Mouse (Mus musculus): ENCODE measurements around the gene Mesp2. TPM values are rescaled to one million over a fixed set of nuclear protein-coding genes. Genes with fewer than 3 reads are reported as not detected.

The Mesp2 gene
- polyA plus RNA-seq, 1 experiment from 2014 or later: 0.11 TPM

GRCm38 (mm10) chr7:79844090-79844802, 33.7 kb downstream of the Mesp2 start:
- DNase-seq (ENCODE audit: low spot score) (no peak), ATAC-seq (replicated peaks; ENCODE audit: low FRiP score) (no peak)
- Histone ChIP-seq H3K27ac (ENCODE audit: low read depth, low read length) (no peak overlapping the region), H3K9ac (ENCODE audit: low read depth, low read length) (no peak overlapping the region), H3K4me3 (ENCODE audit: low read depth, low read length) (no peak overlapping the region), H3K36me3 (ENCODE audit: control insufficient read depth, insufficient read depth, low read length) (no peaks in the 10 kb centered on the region), H3K4me2 (no peak overlapping the region), H3K27me3 (replicated peaks; ENCODE audit: control insufficient read depth, insufficient read depth, low read length) (peaks cover 21% of the 10 kb centered on the region), H3K9me3 (ENCODE audit: control insufficient read depth, low read length) (no peaks in the 10 kb centered on the region), H3K4me1 (replicated peaks; ENCODE audit: control insufficient read depth, insufficient read depth, low read length) (peaks cover 4% of the 10 kb centered on the region)
- WGBS: 72% methylated on average over 8 of the region's 8 CpGs

- no peak for ATAC-seq (replicated peaks; ENCODE audit: low FRiP score)
- no peak for DNase-seq (ENCODE audit: low spot score)
- H3K4me3 ChIP-seq (ENCODE audit: low read depth, low read length): no peak overlapping the region
- H3K9me3 ChIP-seq (ENCODE audit: control insufficient read depth, low read length): no peaks in the 10 kb centered on the region
- H3K27ac ChIP-seq (ENCODE audit: low read depth, low read length): no peak overlapping the region
- 84% methylated on average over 2 of the region's 2 CpGs for WGBS
- H3K4me2 ChIP-seq: no peak overlapping the region
- H3K36me3 ChIP-seq (ENCODE audit: control insufficient read depth, insufficient read depth, low read length): no peaks in the 10 kb centered on the region
- H3K27me3 ChIP-seq (replicated peaks; ENCODE audit: control insufficient read depth, insufficient read depth, low read length): peaks cover 24% of the 10 kb centered on the region
- H3K9ac ChIP-seq (ENCODE audit: low read depth, low read length): no peak overlapping the region
- peaks cover 4% of the 10 kb centered on the region for H3K4me1 ChIP-seq (replicated peaks; ENCODE audit: control insufficient read depth, insufficient read depth, low read length)
These were observed 35.8 kb downstream of the Mesp2 start for GRCm38 (mm10) chr7:79846342-79846741.

- Histone ChIP-seq H3K27me3 (replicated peaks; ENCODE audit: control insufficient read depth, insufficient read depth, low read length) (peaks cover 24% of the 10 kb centered on the region), H3K36me3 (ENCODE audit: control insufficient read depth, insufficient read depth, low read length) (no peaks in the 10 kb centered on the region), H3K27ac (ENCODE audit: low read depth, low read length) (no peak overlapping the region), H3K9ac (ENCODE audit: low read depth, low read length) (peak overlapping the region; percentile 58), H3K4me1 (replicated peaks; ENCODE audit: control insufficient read depth, insufficient read depth, low read length) (peaks cover 4% of the 10 kb centered on the region), H3K4me3 (ENCODE audit: low read depth, low read length) (peak overlapping the region; percentile 50), H3K9me3 (ENCODE audit: control insufficient read depth, low read length) (no peaks in the 10 kb centered on the region), H3K4me2 (peak overlapping the region; percentile 71)
- peak; percentile 68 for DNase-seq (ENCODE audit: low spot score)
- WGBS: 7% methylated on average over 51 of the region's 53 CpGs
- ATAC-seq (replicated peaks; ENCODE audit: low FRiP score): peak; percentile 43; the same call in 1 of the 2 replicates
These were observed 37.2 kb downstream of the Mesp2 start for GRCm38 (mm10) chr7:79847456-79848451.

GRCm38 (mm10) chr7:79856305-79856704, 45.8 kb downstream of the Mesp2 start:
- no peak for DNase-seq (ENCODE audit: low spot score)
- H3K9me3 ChIP-seq (ENCODE audit: control insufficient read depth, low read length): no peaks in the 10 kb centered on the region
- no peaks in the 10 kb centered on the region for H3K4me1 ChIP-seq (replicated peaks; ENCODE audit: control insufficient read depth, insufficient read depth, low read length)
- 78% methylated on average over 4 of the region's 4 CpGs for WGBS
- no peak overlapping the region for H3K9ac ChIP-seq (ENCODE audit: low read depth, low read length)
- H3K4me2 ChIP-seq: no peak overlapping the region
- no peak overlapping the region for H3K27ac ChIP-seq (ENCODE audit: low read depth, low read length)
- no peaks in the 10 kb centered on the region for H3K27me3 ChIP-seq (replicated peaks; ENCODE audit: control insufficient read depth, insufficient read depth, low read length)
- no peak overlapping the region for H3K4me3 ChIP-seq (ENCODE audit: low read depth, low read length)
- H3K36me3 ChIP-seq (ENCODE audit: control insufficient read depth, insufficient read depth, low read length): no peaks in the 10 kb centered on the region
- ATAC-seq (replicated peaks; ENCODE audit: low FRiP score): no peak

GRCm38 (mm10) chr7:79858202-79858934, 47.8 kb downstream of the Mesp2 start:
- WGBS: 40% methylated on average over 11 of the region's 11 CpGs
- no peaks in the 10 kb centered on the region; the same call in 1 of the 2 replicates for H3K27me3 ChIP-seq (replicated peaks; ENCODE audit: control insufficient read depth, insufficient read depth, low read length)
- no peak overlapping the region for H3K27ac ChIP-seq (ENCODE audit: low read depth, low read length)
- no peak overlapping the region for H3K4me3 ChIP-seq (ENCODE audit: low read depth, low read length)
- H3K9ac ChIP-seq (ENCODE audit: low read depth, low read length): no peak overlapping the region
- ATAC-seq (replicated peaks; ENCODE audit: low FRiP score) (no peak), DNase-seq (ENCODE audit: low spot score) (no peak)
- H3K4me1 ChIP-seq (replicated peaks; ENCODE audit: control insufficient read depth, insufficient read depth, low read length): no peaks in the 10 kb centered on the region
- no peaks in the 10 kb centered on the region for H3K9me3 ChIP-seq (ENCODE audit: control insufficient read depth, low read length)
- H3K36me3 ChIP-seq (ENCODE audit: control insufficient read depth, insufficient read depth, low read length): no peaks in the 10 kb centered on the region
- no peak overlapping the region for H3K4me2 ChIP-seq

- DNase-seq (ENCODE audit: low spot score) (no peak), ATAC-seq (replicated peaks; ENCODE audit: low FRiP score) (no peak)
- H3K27ac ChIP-seq (ENCODE audit: low read depth, low read length): no peak overlapping the region
- no peaks in the 10 kb centered on the region for H3K4me1 ChIP-seq (replicated peaks; ENCODE audit: control insufficient read depth, insufficient read depth, low read length)
- no peak overlapping the region for H3K9ac ChIP-seq (ENCODE audit: low read depth, low read length)
- no peaks in the 10 kb centered on the region for H3K9me3 ChIP-seq (ENCODE audit: control insufficient read depth, low read length)
- 48% methylated on average over 9 of the region's 9 CpGs for WGBS
- H3K4me2 ChIP-seq: no peak overlapping the region
- no peaks in the 10 kb centered on the region for H3K36me3 ChIP-seq (ENCODE audit: control insufficient read depth, insufficient read depth, low read length)
- no peak overlapping the region for H3K4me3 ChIP-seq (ENCODE audit: low read depth, low read length)
- no peaks in the 10 kb centered on the region; the same call in 1 of the 2 replicates for H3K27me3 ChIP-seq (replicated peaks; ENCODE audit: control insufficient read depth, insufficient read depth, low read length)
These were observed 48.6 kb downstream of the Mesp2 start for GRCm38 (mm10) chr7:79858956-79859630.

- no peak within 1 kb of the TSS for H3K4me3 ChIP-seq (ENCODE audit: low read depth, low read length)
- H3K9me3 ChIP-seq (ENCODE audit: control insufficient read depth, low read length): no peaks in the 10 kb centered on the region
- no peaks in the 10 kb centered on the region for H3K4me1 ChIP-seq (replicated peaks; ENCODE audit: control insufficient read depth, insufficient read depth, low read length)
- ATAC-seq (replicated peaks; ENCODE audit: low FRiP score) (no peak), DNase-seq (ENCODE audit: low spot score) (no peak)
- H3K4me2 ChIP-seq: no peak within 1 kb of the TSS
- H3K27ac ChIP-seq (ENCODE audit: low read depth, low read length): no peak within 1 kb of the TSS
- 69% methylated on average over 9 of the region's 9 CpGs for WGBS
- no peak within 1 kb of the TSS for H3K9ac ChIP-seq (ENCODE audit: low read depth, low read length)
- no peaks in the 10 kb centered on the region; the same call in 1 of the 2 replicates for H3K27me3 ChIP-seq (replicated peaks; ENCODE audit: control insufficient read depth, insufficient read depth, low read length)
- H3K36me3 ChIP-seq (ENCODE audit: control insufficient read depth, insufficient read depth, low read length): no peaks in the 10 kb centered on the region
These were observed 50.3 kb downstream of the Mesp2 start, which contains the start of gene Anpep for GRCm38 (mm10) chr7:79860811-79861210. Anpep (minus strand) TSS chr7:79861059.

- no peak overlapping the region for H3K9ac ChIP-seq (ENCODE audit: low read depth, low read length)
- DNase-seq (ENCODE audit: low spot score): no peak
- H3K9me3 ChIP-seq (ENCODE audit: control insufficient read depth, low read length): no peaks in the 10 kb centered on the region
- no peak for ATAC-seq (replicated peaks; ENCODE audit: low FRiP score)
- WGBS: 64% methylated on average over 8 of the region's 8 CpGs
- no peak overlapping the region for H3K27ac ChIP-seq (ENCODE audit: low read depth, low read length)
- H3K36me3 ChIP-seq (ENCODE audit: control insufficient read depth, insufficient read depth, low read length): no peaks in the 10 kb centered on the region
- no peak overlapping the region for H3K4me3 ChIP-seq (ENCODE audit: low read depth, low read length)
- H3K4me2 ChIP-seq: no peak overlapping the region
- H3K27me3 ChIP-seq (replicated peaks; ENCODE audit: control insufficient read depth, insufficient read depth, low read length): no peaks in the 10 kb centered on the region; the same call in 1 of the 2 replicates
- no peaks in the 10 kb centered on the region for H3K4me1 ChIP-seq (replicated peaks; ENCODE audit: control insufficient read depth, insufficient read depth, low read length)
These were observed 51.3 kb downstream of the Mesp2 start for GRCm38 (mm10) chr7:79861794-79862193.
